Mouse (Mus musculus): ENCODE measurements around the gene Lin7b. TPM values are rescaled to one million over a fixed set of nuclear protein-coding genes. Genes with fewer than 3 reads are reported as not detected.

Gene Lin7b
- not detected for polyA plus RNA-seq (2017; shearing (Covaris generic))

DNA sequence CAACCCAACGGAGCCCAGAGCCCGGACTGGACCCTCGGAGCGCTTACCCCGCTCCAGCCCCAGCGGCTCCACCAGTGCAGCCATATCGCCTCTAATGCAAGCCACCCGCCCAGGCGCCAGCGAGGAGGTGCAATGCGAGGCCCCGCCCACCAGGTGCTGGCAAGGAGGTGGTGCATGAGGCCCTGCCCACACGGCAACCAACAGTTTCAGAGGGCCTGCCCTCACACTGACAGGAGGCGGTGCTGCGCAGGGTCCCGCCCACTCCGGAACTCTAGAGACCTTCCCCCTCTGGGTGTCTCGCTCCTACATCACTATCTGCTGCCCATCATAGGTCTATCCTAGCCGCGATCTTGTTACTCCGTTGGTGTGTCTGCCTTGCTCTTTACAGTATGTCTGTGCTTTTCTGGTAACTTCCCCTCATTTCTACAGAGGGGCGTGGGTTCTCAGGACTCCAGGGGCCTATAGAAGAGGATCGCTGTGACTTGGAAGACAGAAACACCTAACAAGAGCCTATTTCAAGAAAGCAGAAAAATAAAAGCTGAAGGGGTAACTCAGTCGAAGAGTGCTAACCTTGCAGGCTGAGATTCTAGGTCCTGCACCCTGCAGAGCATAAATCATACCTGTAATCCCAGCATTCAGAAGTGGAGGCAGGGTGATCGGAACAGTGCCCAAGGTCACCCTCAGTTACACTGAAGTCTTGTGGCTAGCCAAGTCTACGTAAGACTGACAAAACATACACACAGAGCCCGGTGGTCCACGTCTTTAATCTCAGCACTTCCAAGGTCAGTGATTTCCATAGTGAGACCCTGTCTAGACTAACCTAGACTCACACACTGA is at the start of gene Lin7b:
Lin7b (minus strand) TSS at position 109 of the 837 bp plus-strand sequence.

GRCm38 (mm10) chr7:45413113-45413863 is 42.9 kb upstream of the Lin7b start, which contains the start of gene Ntf5:
Gene Ntf5 (plus strand): TSS chr7:45413695.

DNA sequence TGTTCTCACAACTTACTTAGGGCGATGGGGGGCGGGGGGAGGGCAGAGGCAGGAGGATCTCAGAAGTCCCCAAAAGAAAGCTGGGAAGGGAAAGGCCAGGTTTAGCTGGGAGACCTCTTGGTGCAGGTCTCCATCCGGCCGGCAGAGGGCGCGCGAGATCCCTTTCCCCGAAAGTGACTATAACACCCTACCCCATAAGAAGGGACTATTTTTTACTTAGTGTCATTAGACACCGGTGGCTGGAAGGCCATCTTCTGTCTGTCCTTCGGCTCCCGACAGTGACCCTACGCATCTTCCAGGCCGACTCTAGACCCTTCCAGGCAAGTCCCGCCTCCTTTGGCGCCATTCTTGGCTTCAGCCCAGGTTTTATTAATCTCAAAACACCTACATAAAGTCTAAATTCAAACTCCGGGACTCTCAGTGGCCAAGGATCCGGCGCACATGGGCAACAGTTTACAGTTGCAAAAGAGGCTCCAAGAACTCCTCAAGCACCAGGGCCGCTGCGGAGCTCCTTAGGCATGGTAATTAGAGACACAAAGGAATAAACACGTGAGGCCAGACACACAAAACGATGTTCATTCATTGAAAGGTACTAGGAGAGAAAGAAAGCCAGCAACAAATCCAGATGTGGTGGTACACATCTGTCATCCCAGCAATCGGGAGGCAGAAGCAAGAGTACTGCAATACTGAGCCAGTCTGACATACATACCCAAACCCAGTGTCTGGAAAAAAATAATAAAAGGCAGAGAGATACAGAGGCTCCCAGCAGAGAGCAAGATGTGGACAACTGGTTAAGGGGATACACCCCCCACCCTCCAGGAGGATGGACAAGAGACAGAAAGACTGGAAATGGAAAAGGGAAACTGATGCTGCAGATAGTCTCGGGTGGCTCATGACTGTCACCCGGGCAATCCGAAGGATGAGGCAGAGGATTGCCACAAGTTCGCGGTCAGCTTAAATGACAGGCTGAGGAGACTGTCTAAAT is 35.0 kb upstream of the Lin7b start, which contains the start of gene Kcna7:
Kcna7 (plus strand) TSS at position 563 of the 985 bp plus-strand sequence.

GRCm38 (mm10) chr7:45395578-45396336 is 25.4 kb upstream of the Lin7b start, which contains the start of gene Snrnp70:
Gene Snrnp70 (minus strand): TSS chr7:45395742.

DNA sequence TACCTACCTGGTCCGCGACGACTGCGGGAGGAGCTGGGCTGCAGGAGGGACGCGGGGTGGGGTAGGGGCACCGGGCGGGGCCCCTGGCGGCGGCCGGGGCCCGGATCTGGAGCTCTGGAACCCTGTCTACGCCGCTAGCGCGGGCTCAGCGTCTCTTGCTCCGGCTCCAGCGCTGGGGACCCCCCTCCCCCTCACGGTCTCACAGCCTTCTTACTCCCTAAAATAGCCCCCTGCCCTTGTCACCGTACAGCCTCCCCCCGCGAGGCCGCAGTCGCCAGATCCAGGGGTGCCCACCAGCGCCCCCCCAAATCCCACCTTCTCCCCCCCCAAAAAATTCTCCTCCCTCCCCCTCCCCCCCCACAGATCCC is 3.7 kb downstream of the Lin7b start, which contains the start of gene Ppfia3:
Ppfia3 (minus strand) TSS at position 368 of the 368 bp plus-strand sequence.

DNA sequence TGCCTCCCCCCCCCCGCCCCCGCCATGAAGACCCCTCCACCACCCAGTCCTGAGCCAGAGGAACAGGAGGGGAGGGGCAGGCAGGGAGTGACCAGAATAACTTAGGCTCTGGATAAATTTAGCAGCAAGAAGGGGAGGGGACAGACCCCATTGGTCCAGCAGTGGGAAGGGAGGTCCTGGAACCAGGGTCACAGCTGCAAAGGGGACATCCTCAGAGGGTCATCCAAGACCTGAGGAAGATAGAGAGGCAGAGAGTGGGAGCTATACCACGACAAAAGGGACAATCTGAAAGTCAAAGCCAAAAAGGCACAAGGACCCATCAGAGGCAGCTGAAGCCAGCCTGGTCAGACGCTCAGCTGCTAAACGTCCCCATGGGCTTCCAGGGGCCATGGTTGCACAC is 35.3 kb downstream of the Lin7b start, which contains the start of gene Hrc:
Hrc (plus strand) TSS at position 235 of the 400 bp plus-strand sequence.

GRCm38 (mm10) chr7:45333431-45333982 is 36.9 kb downstream of the Lin7b start, which contains the start of gene Trpm4:
Gene Trpm4 (minus strand): TSS chr7:45333780.

Other genes starting within 250 kb of the Lin7b start
- 2,728 TPM for gene Rps11, start 246.1 kb downstream of the Lin7b start, polyA plus RNA-seq (2017; shearing (Covaris generic))
- gene Rpl13a, start 241.8 kb downstream of the Lin7b start, polyA plus RNA-seq (2017; shearing (Covaris generic)), result 3,371 TPM
- not detected for gene Gm45713, start 234.4 kb downstream of the Lin7b start, polyA plus RNA-seq (2017; shearing (Covaris generic))
- gene Flt3l, start 234.2 kb downstream of the Lin7b start, polyA plus RNA-seq (2017; shearing (Covaris generic)), result 252 TPM
- gene Pih1d1, start 216.3 kb downstream of the Lin7b start, polyA plus RNA-seq (2017; shearing (Covaris generic)), result 30.4 TPM
- 42.7 TPM for gene Aldh16a1, start 216.0 kb downstream of the Lin7b start, polyA plus RNA-seq (2017; shearing (Covaris generic))
- gene Slc17a7, start 206.6 kb downstream of the Lin7b start, polyA plus RNA-seq (2017; shearing (Covaris generic)), result 0.20 TPM
- gene Gfy, start 191.0 kb downstream of the Lin7b start, polyA plus RNA-seq (2017; shearing (Covaris generic)), result not detected
- not detected for gene Pth2, start 189.6 kb downstream of the Lin7b start, polyA plus RNA-seq (2017; shearing (Covaris generic))
- not detected for gene Ccdc155, start 165.7 kb downstream of the Lin7b start, polyA plus RNA-seq (2017; shearing (Covaris generic))
- 2.7 TPM for gene Dkkl1, start 158.4 kb downstream of the Lin7b start, polyA plus RNA-seq (2017; shearing (Covaris generic))
- gene Tead2, start 154.8 kb downstream of the Lin7b start, polyA plus RNA-seq (2017; shearing (Covaris generic)), result 0.95 TPM
- 402 TPM for gene Cd37, start 131.5 kb downstream of the Lin7b start, polyA plus RNA-seq (2017; shearing (Covaris generic))
- not detected for gene Slc6a16, start 129.5 kb downstream of the Lin7b start, polyA plus RNA-seq (2017; shearing (Covaris generic))
- not detected for gene Slc6a21, start 93.1 kb downstream of the Lin7b start, polyA plus RNA-seq (2017; shearing (Covaris generic))
- gene Trpm4, start 36.8 kb downstream of the Lin7b start, polyA plus RNA-seq (2017; shearing (Covaris generic)), result 8.0 TPM
- gene Hrc, start 35.3 kb downstream of the Lin7b start, polyA plus RNA-seq (2017; shearing (Covaris generic)), result not detected
- gene Ppfia3, start 3.6 kb downstream of the Lin7b start, polyA plus RNA-seq (2017; shearing (Covaris generic)), result not detected
- gene Snrnp70, start 25.2 kb upstream of the Lin7b start, polyA plus RNA-seq (2017; shearing (Covaris generic)), result 236 TPM
- not detected for gene Kcna7, start 35.1 kb upstream of the Lin7b start, polyA plus RNA-seq (2017; shearing (Covaris generic))
- not detected for gene Ntf5, start 43.1 kb upstream of the Lin7b start, polyA plus RNA-seq (2017; shearing (Covaris generic))
- gene Lhb, start 50.2 kb upstream of the Lin7b start, polyA plus RNA-seq (2017; shearing (Covaris generic)), result not detected
- 8.8 TPM for gene Gys1, start 64.3 kb upstream of the Lin7b start, polyA plus RNA-seq (2017; shearing (Covaris generic))
- 33.7 TPM for gene Ruvbl2, start 67.5 kb upstream of the Lin7b start, polyA plus RNA-seq (2017; shearing (Covaris generic))
- gene Ftl1, start 89.3 kb upstream of the Lin7b start, polyA plus RNA-seq (2017; shearing (Covaris generic)), result 2,872 TPM
- 198 TPM for gene Bax, start 96.3 kb upstream of the Lin7b start, polyA plus RNA-seq (2017; shearing (Covaris generic))
- 6.5 TPM for gene Tulp2, start 111.3 kb upstream of the Lin7b start, polyA plus RNA-seq (2017; shearing (Covaris generic))
- gene Gm45808, start 116.2 kb upstream of the Lin7b start, polyA plus RNA-seq (2017; shearing (Covaris generic)), result not detected
- gene Dhdh, start 118.2 kb upstream of the Lin7b start, polyA plus RNA-seq (2017; shearing (Covaris generic)), result 0.16 TPM
- 133 TPM for gene Nucb1, start 139.8 kb upstream of the Lin7b start, polyA plus RNA-seq (2017; shearing (Covaris generic))
- 587 TPM for gene Ppp1r15a, start 155.7 kb upstream of the Lin7b start, polyA plus RNA-seq (2017; shearing (Covaris generic))
- gene Plekha4, start 155.7 kb upstream of the Lin7b start, polyA plus RNA-seq (2017; shearing (Covaris generic)), result 1.0 TPM
- gene Hsd17b14, start 184.3 kb upstream of the Lin7b start, polyA plus RNA-seq (2017; shearing (Covaris generic)), result 0.66 TPM
- 123 TPM for gene Bcat2, start 199.6 kb upstream of the Lin7b start, polyA plus RNA-seq (2017; shearing (Covaris generic))
- not detected for gene Fgf21, start 244.9 kb upstream of the Lin7b start, polyA plus RNA-seq (2017; shearing (Covaris generic))
- gene Fut1, start 246.7 kb upstream of the Lin7b start, polyA plus RNA-seq (2017; shearing (Covaris generic)), result not detected